Mouse (Mus musculus) CD8-positive naive resting alpha-beta T cell, adult 2 months (primary cell): ENCODE data around the gene Dach1.

Experiments
- DNase-seq, 2 experiments: peaks; one replicate each; pipeline ENCODE4 v3.0.0; 2022; ENCODE audit warnings: low read depth in 2 of 2, low spot score in 2 of 2

Dach1 gene

GRCm38 (mm10) chr14:97857276-97857675 lies 312.3 kb downstream of the Dach1 start:
- DNase-seq, result no peak

- DNase-seq, result no peak
Observed at GRCm38 (mm10) chr14:97855345-97855744, 314.2 kb downstream of the Dach1 start.

- DNase-seq, result no peak
Observed at GRCm38 (mm10) chr14:97850486-97850885, 319.1 kb downstream of the Dach1 start.

GRCm38 (mm10) chr14:97847641-97848040 lies 321.9 kb downstream of the Dach1 start:
- no peak for DNase-seq

GRCm38 (mm10) chr14:97839275-97839674 lies 330.3 kb downstream of the Dach1 start:
- DNase-seq, result no peak

GRCm38 (mm10) chr14:97829865-97830264 lies 339.7 kb downstream of the Dach1 start:
- DNase-seq, result no peak

- DNase-seq, result no peak
Observed at GRCm38 (mm10) chr14:97814555-97815175, 354.9 kb downstream of the Dach1 start.

- DNase-seq, result no peak
Observed at GRCm38 (mm10) chr14:97813557-97813956, 356.0 kb downstream of the Dach1 start.

- no peak for DNase-seq
Observed at GRCm38 (mm10) chr14:97795385-97795952, 374.1 kb downstream of the Dach1 start.

- DNase-seq, result no peak
Observed at GRCm38 (mm10) chr14:97774135-97774767, 395.3 kb downstream of the Dach1 start.

GRCm38 (mm10) chr14:97754400-97754799 lies 415.2 kb downstream of the Dach1 start:
- no peak for DNase-seq

GRCm38 (mm10) chr14:97753973-97754372 lies 415.6 kb downstream of the Dach1 start:
- DNase-seq, result no peak

- DNase-seq, result no peak
Observed at GRCm38 (mm10) chr14:97743252-97743651, 426.3 kb downstream of the Dach1 start.

GRCm38 (mm10) chr14:97742785-97743184 lies 426.8 kb downstream of the Dach1 start:
- no peak for DNase-seq
